Mouse (Mus musculus) embryonic stem cell, embryonic (primary cell): Measurements from ENCODE around the gene Phf6.
"Not testable (repeated sequence)": the region's sequence is repeated elsewhere in the genome, so short reads cannot be mapped to it uniquely, and the experiment has no call there.

ENCODE experiments used
- CTCF ChIA-PET, 4 experiments: fragments of 300-600 bp in 2 of 4; fragments of 350-600 bp in 2 of 4; sonication (Branson Sonifier 250); formaldehyde crosslinking; loops; one replicate each; lab custom pipeline; 2022; ENCODE audit warnings: inconsistent platforms in 2 of 4; lab: Charles Lee
- POLR2A ChIA-PET, 4 experiments: fragments of 300-600 bp in 2 of 4; fragments of 350-600 bp in 2 of 4; sonication (Branson Sonifier 250); formaldehyde crosslinking; loops; one replicate each; lab custom pipeline; 2022; ENCODE audit warnings: antibody characterized with exemption in 4 of 4, inconsistent platforms in 1 of 4; lab: Charles Lee

Gene Phf6

DNA sequence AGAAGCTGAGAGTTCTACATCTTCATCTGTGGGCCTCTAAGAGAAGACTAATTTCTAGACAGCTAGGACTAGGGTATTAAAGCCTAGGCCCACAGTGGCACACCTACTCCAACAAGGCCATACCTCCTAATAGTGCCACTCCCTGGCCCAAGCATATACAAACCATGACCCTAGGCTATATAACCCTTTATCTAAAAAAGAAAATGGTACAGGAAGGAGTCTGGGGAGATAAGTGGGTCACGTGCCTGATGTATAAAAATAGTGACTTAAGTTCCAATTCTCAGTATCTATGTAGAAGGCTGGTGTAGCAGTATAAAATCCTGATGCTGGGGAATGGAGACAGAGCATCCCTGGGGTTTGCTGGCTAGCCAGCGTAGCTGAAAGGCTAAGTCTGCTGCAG lies 53.1 kb downstream of the Phf6 start:
- CTCF ChIA-PET: no interaction called here
- POLR2A ChIA-PET: interaction anchor here in 1 of 4 experiments (1.5 kb wide), 1 partner anchor 54 kb away, joined by 3 read pairs; no protein-coding TSS in a partner anchor

DNA sequence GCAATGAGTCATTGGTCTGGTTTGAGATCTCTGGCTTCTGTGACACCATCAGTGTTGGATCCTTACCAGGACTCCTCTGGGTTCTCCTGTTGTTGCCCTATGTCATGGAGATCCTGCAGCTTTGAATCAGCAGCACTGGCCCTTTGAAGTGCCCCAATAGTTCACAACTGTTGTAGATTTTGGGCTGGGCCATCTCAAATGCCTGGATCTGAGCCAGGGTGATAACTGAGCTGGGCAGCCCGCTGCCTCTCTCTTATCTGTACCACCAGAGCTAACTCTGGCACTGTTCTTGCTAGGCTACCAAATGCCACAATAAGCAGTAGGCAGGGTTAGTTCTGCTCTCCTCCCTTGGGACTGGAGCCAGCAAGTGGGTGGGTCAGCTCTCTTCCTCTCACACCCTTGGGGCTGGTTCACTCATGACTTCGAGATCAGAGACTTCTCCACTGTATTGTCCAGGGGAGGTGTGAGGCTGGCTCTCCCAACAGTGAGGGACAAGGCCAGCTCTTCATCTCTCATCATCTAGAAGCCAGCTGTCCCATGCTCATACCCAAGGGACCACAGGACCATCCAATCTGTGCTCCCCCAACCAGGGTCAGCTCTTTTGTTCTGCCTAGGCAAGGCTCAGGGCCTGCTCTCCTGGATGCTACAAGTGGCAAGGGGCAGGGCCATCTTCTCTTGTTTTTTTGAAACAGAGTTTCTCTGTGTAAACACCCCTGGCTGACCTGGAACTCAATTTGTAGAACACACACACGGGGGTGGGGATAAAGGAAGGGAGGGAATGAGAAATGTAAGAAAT lies 59.3 kb downstream of the Phf6 start:
- CTCF ChIA-PET: no interaction called here
- POLR2A ChIA-PET: no interaction called here

DNA sequence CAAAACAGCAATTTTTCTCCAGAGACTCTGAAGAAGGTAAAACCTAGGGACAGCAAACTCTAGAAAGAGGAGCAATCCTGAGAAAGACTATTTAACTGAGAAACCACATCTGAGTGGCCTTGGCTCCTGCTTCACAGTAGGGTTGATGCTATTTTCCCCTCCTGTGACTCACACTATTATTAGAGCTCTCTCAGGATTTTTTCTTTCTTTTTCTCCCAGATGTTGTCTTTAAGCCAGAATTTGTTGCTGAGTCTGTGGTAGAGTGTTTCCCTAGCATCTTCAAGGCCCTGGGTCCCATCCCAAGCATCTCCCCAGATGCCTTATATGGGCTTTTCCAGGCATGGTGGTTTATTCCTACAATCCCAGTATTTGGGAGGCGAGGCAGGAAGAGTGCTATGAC lies 60.1 kb downstream of the Phf6 start:
- POLR2A ChIA-PET: no interaction called here
- CTCF ChIA-PET: no interaction called here

DNA sequence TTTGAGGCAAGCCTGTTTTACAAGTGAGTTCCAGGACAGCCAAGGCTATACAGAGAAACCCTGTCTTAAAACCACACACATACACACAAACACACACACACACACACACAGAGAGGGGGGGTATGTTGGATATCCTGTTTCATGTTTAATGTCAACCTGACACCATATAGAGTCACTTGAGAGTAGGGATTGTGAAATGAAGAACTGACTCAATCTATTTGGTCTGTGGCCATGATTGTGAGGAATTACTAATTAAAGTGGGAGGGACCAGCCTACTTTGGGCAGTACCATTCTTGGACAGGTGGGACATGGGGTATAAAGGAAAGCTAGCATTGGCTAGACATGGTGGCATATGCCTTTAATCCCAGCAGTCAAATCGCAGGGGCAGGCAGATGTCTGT lies 60.6 kb downstream of the Phf6 start:
- CTCF ChIA-PET: interaction anchor here in 1 of 4 experiments (0.7 kb wide), 1 partner anchor 32 kb away, joined by 4 read pairs; no protein-coding TSS in a partner anchor
- POLR2A ChIA-PET: no interaction called here

DNA sequence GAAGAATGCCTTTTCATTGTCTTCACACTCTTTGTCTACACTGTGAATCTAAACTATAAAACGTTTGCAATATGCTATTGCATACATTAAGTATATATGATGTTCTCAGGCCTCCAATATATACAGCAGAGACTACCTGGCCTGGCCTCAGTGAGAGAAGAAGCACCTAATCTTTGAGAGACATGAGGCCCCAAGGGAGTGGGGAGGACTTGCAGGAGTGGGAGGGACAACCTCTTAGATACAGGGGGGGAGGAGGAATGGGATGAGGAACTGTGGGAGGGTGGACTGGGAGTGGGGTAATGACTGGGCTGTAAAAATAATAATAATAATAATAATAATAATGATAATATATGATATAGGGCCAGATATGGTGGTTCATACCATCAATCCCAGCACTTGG lies 66.5 kb downstream of the Phf6 start:
- CTCF ChIA-PET: no interaction called here
- POLR2A ChIA-PET: no interaction called here

DNA sequence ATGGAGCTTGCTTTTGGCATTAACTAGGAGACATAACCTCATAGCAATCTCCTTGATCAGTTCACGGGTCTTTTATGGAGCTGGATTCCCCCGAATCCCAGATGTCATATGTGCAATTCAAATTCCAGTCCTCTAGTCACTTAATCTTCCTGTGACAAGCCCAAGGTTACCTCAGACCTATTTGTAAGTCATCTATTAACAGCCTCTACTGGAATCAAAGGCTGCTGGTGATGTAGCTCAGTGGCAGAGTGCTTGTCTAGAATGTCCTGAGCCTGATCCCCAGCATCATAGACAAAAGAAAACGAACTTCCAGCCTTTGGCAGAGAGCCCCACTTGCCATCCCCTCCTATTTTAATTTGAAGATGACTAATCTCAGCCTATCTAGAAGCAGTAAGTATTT lies 69.3 kb downstream of the Phf6 start:
- ChIA-PET POLR2A (no interaction called here), CTCF (no interaction called here)

DNA sequence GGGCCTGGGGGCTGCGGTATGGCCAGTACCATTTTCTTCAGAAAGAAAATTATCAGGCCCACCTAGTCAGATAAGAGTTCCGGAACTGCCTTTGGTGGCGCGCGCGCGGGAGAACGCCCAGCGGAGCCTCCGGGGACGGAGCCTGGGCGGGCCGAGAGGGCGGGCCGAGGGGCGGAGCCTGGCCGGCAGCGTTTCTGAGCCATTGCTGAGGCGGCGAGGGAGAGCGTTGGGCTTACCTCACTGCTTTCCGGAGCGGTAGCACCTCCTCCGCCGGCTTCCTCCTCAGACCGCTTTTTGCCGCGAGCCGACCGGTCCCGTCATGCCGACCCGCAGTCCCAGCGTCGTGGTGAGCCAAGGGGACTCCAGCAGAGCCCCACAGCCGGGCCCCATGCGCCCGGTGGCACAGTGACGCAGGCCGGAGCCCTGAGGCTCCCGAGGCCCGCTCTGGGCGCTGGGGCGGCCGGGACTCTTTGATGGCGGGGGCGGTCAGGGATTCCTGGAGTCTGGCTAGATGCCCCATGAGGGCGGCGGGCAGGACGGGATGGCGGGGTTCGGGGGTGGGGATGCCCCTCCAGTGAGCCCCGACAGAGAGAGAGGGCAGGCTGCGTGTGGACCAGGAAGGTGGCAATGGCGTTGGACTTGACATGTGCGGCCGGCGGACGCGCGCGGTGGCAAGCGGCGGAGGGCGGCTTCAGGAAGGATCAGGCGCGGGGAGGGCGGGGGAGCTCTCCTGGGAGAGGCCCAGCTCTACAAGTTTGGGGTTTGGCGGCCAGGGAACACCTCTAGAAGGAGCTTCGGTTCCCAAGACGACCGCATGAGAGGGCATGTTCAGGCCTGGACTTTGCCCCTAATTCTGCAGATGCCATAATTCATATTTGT lies 76.1 kb downstream of the Phf6 start, which contains the start of gene Hprt:
Hprt (plus strand) TSS at position 233 of the 879 bp plus-strand sequence.
- ChIA-PET POLR2A (interaction anchor here in 3 of 4 experiments (0.7 to 2.0 kb wide), 19 partner anchors 8 to 278 kb away, joined by 3 to 10 read pairs (median 4); no protein-coding TSS in a partner anchor), CTCF (interaction anchor here in 1 of 4 experiments (0.8 kb wide), 1 partner anchor 58 kb away, joined by 8 read pairs; no protein-coding TSS in a partner anchor)

DNA sequence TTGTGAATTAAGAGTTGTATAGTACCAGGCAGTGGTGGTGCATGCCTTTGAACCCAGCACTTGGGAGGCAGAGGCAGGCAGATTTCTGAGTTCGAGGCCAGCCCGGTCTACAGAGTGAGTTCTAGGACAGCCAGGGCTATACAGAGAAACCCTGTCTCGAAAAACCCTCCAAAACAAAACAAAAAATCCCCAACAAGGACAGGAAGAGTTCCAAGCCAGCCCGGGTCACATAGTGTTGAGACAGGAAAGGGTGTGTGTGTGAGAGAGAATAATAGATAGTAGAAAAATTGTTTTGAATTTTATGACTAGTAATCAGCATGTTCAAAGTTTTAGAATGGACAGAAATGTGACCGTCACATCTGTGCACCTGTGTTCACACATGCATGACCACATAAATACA lies 82.7 kb downstream of the Phf6 start:
- CTCF ChIA-PET: not testable (repeated sequence)

DNA sequence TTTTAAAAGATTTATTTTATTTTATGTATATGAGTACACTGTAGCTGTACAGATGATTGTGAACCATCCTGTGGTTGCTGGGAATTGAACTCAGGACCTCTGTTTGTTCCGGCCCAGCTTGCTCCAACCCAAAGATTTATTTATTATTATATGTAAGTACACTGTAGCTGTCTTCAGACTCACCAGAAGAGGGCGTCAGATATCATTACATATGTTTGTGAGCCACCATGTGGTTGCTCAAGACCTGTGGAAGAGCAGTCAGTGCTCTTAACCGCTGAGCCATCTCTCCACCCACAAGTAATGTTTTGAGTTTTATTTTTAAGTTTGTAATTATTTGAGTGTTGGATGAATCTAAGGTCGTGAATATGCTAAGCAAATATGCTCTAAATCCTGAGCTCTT lies 92.8 kb downstream of the Phf6 start:
- ChIA-PET CTCF (interaction anchor here in 3 of 4 experiments (0.6 to 2.0 kb wide), 7 partner anchors 8 to 133 kb away, joined by 3 to 6 read pairs (median 4); no protein-coding TSS in a partner anchor), POLR2A (interaction anchor here in 3 of 4 experiments (0.5 to 2.1 kb wide), 3 partner anchors 11 to 16 kb away, joined by 5 to 8 read pairs (median 6); no protein-coding TSS in a partner anchor)

More for the DNA sequence above, 82.7 kb downstream of the Phf6 start:
- POLR2A ChIA-PET: interaction anchor here in 1 of 4 experiments (1.7 kb wide), 1 partner anchor 11 kb away, joined by 4 read pairs; no protein-coding TSS in a partner anchor

DNA sequence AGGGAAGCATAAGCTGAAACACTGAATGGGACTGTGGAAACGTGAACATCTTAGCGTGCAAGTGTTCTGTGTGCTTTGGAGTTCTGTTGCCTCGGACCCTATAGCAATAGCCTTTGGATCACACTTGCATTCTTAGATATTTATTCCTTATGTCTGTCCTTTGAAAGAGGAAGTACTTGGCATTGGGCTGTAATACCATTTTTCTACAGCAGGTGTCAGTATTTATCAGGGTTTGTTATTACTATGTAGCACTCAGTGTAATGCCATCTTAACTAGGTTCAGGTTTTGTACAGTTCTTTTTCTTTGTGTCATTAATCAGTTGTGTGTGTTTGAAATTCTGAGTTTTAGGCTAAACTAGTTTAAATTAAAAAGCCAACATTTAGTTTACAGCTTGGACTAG lies 94.0 kb downstream of the Phf6 start:
- POLR2A ChIA-PET: interaction anchor here in 2 of 4 experiments (1.1 to 2.1 kb wide), 3 partner anchors 12 to 17 kb away, joined by 4 to 6 read pairs (median 5); no protein-coding TSS in a partner anchor

More for the DNA sequence above, 94.0 kb downstream of the Phf6 start:
- CTCF ChIA-PET: interaction anchor here in 3 of 4 experiments (0.5 to 2.0 kb wide), 5 partner anchors 10 to 180 kb away, joined by 3 to 5 read pairs (median 3); no protein-coding TSS in a partner anchor
